Mouse (Mus musculus) liver, embryonic 13.5 days (tissue): ENCODE measurements around the gene Gm47283. TPM values are rescaled to one million over a fixed set of nuclear protein-coding genes. Genes with fewer than 3 reads are reported as not detected.
"Not testable (repeated sequence)": the region's sequence is repeated elsewhere in the genome, so short reads cannot be mapped to it uniquely, and the experiment has no call there.

Experiments used
- ATAC-seq: fragments of 200-750 bp; cut with Nextera tagmentation; 2 replicates; pipeline ENCODE4 v1.8.0; 2017; ENCODE audit warnings: low read depth, mild to moderate bottlenecking, moderate number of reproducible peaks, moderate library complexity
- DNase-seq: peaks from one replicate; pipeline ENCODE4 v3.0.0; 2022
- H3K27ac ChIP-seq: fragments of 300-500 bp; sonication (generic); 2 replicates; pipeline ENCODE4 v1.5.1; 2015; ENCODE audit warnings: moderate library complexity, mild to moderate bottlenecking, inconsistent platforms
- H3K27me3 ChIP-seq: fragments of 300-500 bp; sonication (generic); 2 replicates; pipeline ENCODE4 v1.6.1; 2015; ENCODE audit warnings: mild to moderate bottlenecking, inconsistent platforms
- H3K36me3 ChIP-seq: fragments of 300-500 bp; sonication (generic); 2 replicates; pipeline ENCODE4 v1.6.1; 2015; ENCODE audit warnings: mild to moderate bottlenecking, inconsistent platforms
- H3K4me1 ChIP-seq: fragments of 300-500 bp; sonication (generic); replicated peaks from 2 replicates; pipeline ENCODE4 v1.6.1; 2015; ENCODE audit warnings: inconsistent platforms
- H3K4me2 ChIP-seq: fragments of 300-500 bp; sonication (generic); 2 replicates; pipeline ENCODE4 v1.6.1; 2015; ENCODE audit warnings: inconsistent platforms, mild to moderate bottlenecking, moderate library complexity
- H3K4me3 ChIP-seq: fragments of 300-500 bp; sonication (generic); replicated peaks from 2 replicates; pipeline ENCODE4 v1.5.1; 2015; ENCODE audit warnings: mild to moderate bottlenecking, inconsistent platforms
- H3K9ac ChIP-seq: fragments of 300-500 bp; sonication (generic); 2 replicates; pipeline ENCODE4 v1.6.1; 2015; ENCODE audit warnings: mild to moderate bottlenecking, inconsistent platforms
- H3K9me3 ChIP-seq: fragments of 300-500 bp; sonication (generic); replicated peaks from 2 replicates; pipeline ENCODE4 v1.6.1; 2016; ENCODE audit warnings: inconsistent platforms
- WGBS: fragments of 180-500 bp; shearing (Covaris S2); methylation state at CpG from one replicate; pipeline ENCODE4 v1.1.7; 2015; ENCODE audit not compliant: insufficient replicate concordance; 5-methylcytosine and 5-hydroxymethylcytosine counted together
- polyA plus RNA-seq: library from polyadenylated mRNA; unstranded; fragments of >200 nt; fragmentation: Nextera tagmentation; extraction: Ambion mirVana; gene quantifications from 2 replicates; pipeline ENCODE4 v1.2.1, GENCODE M21; 2015

The Gm47283 gene
- polyA plus RNA-seq, 1 experiment from 2014 or later, result not detected

- H3K4me1 ChIP-seq, H3K4me2 ChIP-seq, H3K27ac ChIP-seq, H3K9ac ChIP-seq, H3K27me3 ChIP-seq, H3K4me3 ChIP-seq, DNase-seq: not testable (repeated sequence)
- peak; percentile 12 for ATAC-seq
- Histone ChIP-seq H3K36me3 (peaks cover 57% of the 10 kb centered on the region), H3K9me3 (peaks cover 59% of the 10 kb centered on the region)
- WGBS, result 82% methylated on average over 49 of the region's 49 CpGs
Measured at GRCm38 (mm10) chrY:90742261-90743052, 42.1 kb upstream of the Gm47283 start.

GRCm38 (mm10) chrY:90743053-90743810, 41.3 kb upstream of the Gm47283 start:
- not testable (repeated sequence) for H3K4me2 ChIP-seq, H3K27ac ChIP-seq, H3K4me1 ChIP-seq, DNase-seq, H3K4me3 ChIP-seq, H3K27me3 ChIP-seq, ATAC-seq, H3K9ac ChIP-seq
- Histone ChIP-seq H3K9me3 (peaks cover 59% of the 10 kb centered on the region), H3K36me3 (peaks cover 57% of the 10 kb centered on the region)
- WGBS, result 82% methylated on average over 40 of the region's 46 CpGs

- no peak overlapping the region for H3K4me2 ChIP-seq
- peaks cover 53% of the 10 kb centered on the region for H3K36me3 ChIP-seq
Measured at GRCm38 (mm10) chrY:90743811-90744220, 40.7 kb upstream of the Gm47283 start.

GRCm38 (mm10) chrY:90744381-90744981, 40.1 kb upstream of the Gm47283 start:
- peaks cover 46% of the 10 kb centered on the region for H3K36me3 ChIP-seq
- H3K4me3 ChIP-seq, result peak overlapping the region; percentile 36
- 65% methylated on average over 51 of the region's 51 CpGs for WGBS
- DNase-seq (peak; percentile 49), ATAC-seq (peak; percentile 81)
- peaks cover 49% of the 10 kb centered on the region for H3K9me3 ChIP-seq
- not testable (repeated sequence) for H3K27me3 ChIP-seq, H3K4me1 ChIP-seq, H3K27ac ChIP-seq
- 0 out of 2 replicates have a peak overlapping the region, but pooled peaks have one; percentile 4 for H3K9ac ChIP-seq
- peak overlapping the region; percentile 35 for H3K4me2 ChIP-seq

More at GRCm38 (mm10) chrY:90743811-90744220, 40.7 kb upstream of the Gm47283 start:
- H3K4me1 ChIP-seq, result no peaks in the 10 kb centered on the region
- H3K27me3 ChIP-seq, result no peaks in the 10 kb centered on the region
- peaks cover 55% of the 10 kb centered on the region for H3K9me3 ChIP-seq
- 61% methylated on average over 2 of the region's 21 CpGs for WGBS
- H3K27ac ChIP-seq, result no peak overlapping the region
- no peak for DNase-seq
- no peak for ATAC-seq
- H3K9ac ChIP-seq, result no peak overlapping the region
- peak overlapping the region; percentile 36; the same call in 1 of the 2 replicates for H3K4me3 ChIP-seq

- 84% methylated on average over 5 of the region's 5 CpGs for WGBS
- H3K4me1 ChIP-seq, H3K9ac ChIP-seq, ATAC-seq, H3K27ac ChIP-seq, DNase-seq, H3K4me3 ChIP-seq, H3K4me2 ChIP-seq, H3K27me3 ChIP-seq: not testable (repeated sequence)
- Histone ChIP-seq H3K9me3 (peaks cover 41% of the 10 kb centered on the region), H3K36me3 (peaks cover 38% of the 10 kb centered on the region)
Measured at GRCm38 (mm10) chrY:90745256-90745655, 39.3 kb upstream of the Gm47283 start.

- not testable (repeated sequence) for H3K27me3 ChIP-seq, DNase-seq, H3K4me1 ChIP-seq, H3K36me3 ChIP-seq, H3K4me3 ChIP-seq, H3K27ac ChIP-seq, H3K4me2 ChIP-seq, H3K9me3 ChIP-seq, H3K9ac ChIP-seq, ATAC-seq
- no CpG with 5 or more reads among the region's 8 CpGs for WGBS
Measured at GRCm38 (mm10) chrY:90754721-90755120, 29.8 kb upstream of the Gm47283 start, which contains the start of gene Gm21860. Gm21860 (minus strand) TSS chrY:90754821.

- ATAC-seq, H3K9ac ChIP-seq, H3K36me3 ChIP-seq, H3K9me3 ChIP-seq, H3K27me3 ChIP-seq, H3K4me3 ChIP-seq, DNase-seq, H3K4me1 ChIP-seq, H3K4me2 ChIP-seq, H3K27ac ChIP-seq: not testable (repeated sequence)
- no CpG with 5 or more reads among the region's 8 CpGs for WGBS
Measured at GRCm38 (mm10) chrY:90839077-90839476, 54.5 kb downstream of the Gm47283 start, which contains the start of gene Gm21748. Gm21748 (minus strand) TSS chrY:90839177.

Other genes starting within 250 kb of the Gm47283 start
- gene Gm21860, start 29.9 kb upstream of the Gm47283 start, polyA plus RNA-seq, result not detected in 2 replicates
- gene Gm21748, start 54.4 kb downstream of the Gm47283 start, polyA plus RNA-seq, result not detected in 2 replicates